8 mouse cellular contexts compared by ENCODE assay signal in the genomic region with DNA sequence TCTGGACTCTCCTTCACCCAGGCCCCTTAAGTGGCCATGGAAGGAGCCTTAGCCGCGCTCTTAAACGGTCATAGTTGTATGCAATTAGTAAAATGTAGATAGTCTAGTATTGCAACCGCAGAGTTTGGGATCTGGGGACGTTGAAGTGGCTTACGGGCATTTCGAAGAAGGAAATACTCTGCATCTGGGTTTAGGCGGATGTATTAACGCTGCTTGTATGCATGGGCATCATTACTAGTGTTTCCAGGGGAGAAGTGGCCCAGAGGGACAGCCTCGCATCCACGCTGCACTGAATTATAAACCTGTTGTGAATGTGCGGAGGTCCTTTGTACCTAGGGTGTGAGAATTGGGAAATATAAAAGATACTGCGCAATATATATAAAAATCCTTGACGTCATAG. TPM values are rescaled to one million over a fixed set of nuclear protein-coding genes. Genes with fewer than 3 reads are reported as not detected.
DNase-seq lines count a peak whose midpoint lies in the region; ATAC-seq lines count a peak whose summit lies in the region.

No protein-coding gene starts in this region.

- H3K9me3 ChIP-seq in erythroblast, embryonic 14.5 days (ENCODE audit: control insufficient read depth, low read length), result no peaks in the 10 kb centered on the region
- no peaks in the 10 kb centered on the region for H3K9me3 ChIP-seq in liver, embryonic 13.5 days (replicated peaks)

- H3K4me2 ChIP-seq in liver, embryonic 13.5 days, result peak overlapping the region; percentile 74

- no peak; the same call in 1 of the 2 replicates for ATAC-seq in erythroblast, adult 5-6 weeks (replicated peaks; ENCODE audit: low FRiP score, poor library complexity, severe bottlenecking)
- ATAC-seq in liver, embryonic 13.5 days (ENCODE audit: low read depth), result 0 out of 2 replicates have a peak, but pooled peaks have one; percentile 11

- H3K36me3 ChIP-seq in erythroblast, embryonic 14.5 days (ENCODE audit: control insufficient read depth), result no peaks in the 10 kb centered on the region
- H3K36me3 ChIP-seq in liver, embryonic 13.5 days, result no peaks in the 10 kb centered on the region

- WGBS in liver, embryonic 13.5 days (ENCODE audit: insufficient replicate concordance), result 15% methylated on average over 14 of the region's 14 CpGs

- peak overlapping the region; percentile 68 for H3K4me3 ChIP-seq in erythroblast, embryonic 14.5 days (replicated peaks)
- peak overlapping the region; percentile 72 for H3K4me3 ChIP-seq in liver, embryonic 13.5 days (replicated peaks)

- DNase-seq in thymus, postnatal 14 days, result peak; percentile 24
- no peak for DNase-seq in thymus, adult 18-20 months
- no peak for DNase-seq in liver, embryonic 13.5 days
- DNase-seq in right cerebral cortex, adult 2 months (ENCODE audit: low spot score in 2 of 2), result no peak
- DNase-seq in right cerebral cortex, postnatal 14 days, result no peak
- no peak for DNase-seq in left cerebral cortex, postnatal 25 days (ENCODE audit: low spot score in 2 of 2)

- H3K4me1 ChIP-seq in erythroblast, embryonic 14.5 days (ENCODE audit: control insufficient read depth), result peaks cover 11% of the 10 kb centered on the region
- peaks cover 10% of the 10 kb centered on the region; the same call in 1 of the 2 replicates for H3K4me1 ChIP-seq in liver, embryonic 13.5 days (replicated peaks)

- peak overlapping the region; percentile 79 for H3K9ac ChIP-seq in liver, embryonic 13.5 days

- no peaks in the 10 kb centered on the region for H3K27me3 ChIP-seq in erythroblast, embryonic 14.5 days (ENCODE audit: control insufficient read depth)
- peaks cover 9% of the 10 kb centered on the region for H3K27me3 ChIP-seq in liver, embryonic 13.5 days

- intact Hi-C loops in left cerebral cortex, postnatal 25 days (cut with DNase I), result loop anchor here (2.0 kb wide), 1 partner anchor 34 kb away; no protein-coding TSS in a partner anchor

- no peak overlapping the region for H3K27ac ChIP-seq in liver, embryonic 13.5 days

RNA-seq across cellular contexts. Expression of a gene that starts 25.9 kb away (rescaled TPM):
- 0.02 and 0.04 TPM in 2 replicates for polyA plus RNA-seq in erythroblast, embryonic 14.5 days (2012)
- not detected in 2 replicates for total RNA-seq in erythroblast, adult 5-6 weeks (2015; ENCODE audit: low replicate concordance)
- total RNA-seq in erythroblast, adult 5-6 weeks (2017; ENCODE audit: low replicate concordance), result not detected in 2 replicates
- polyA plus RNA-seq in liver, embryonic 13.5 days (2015; fragmentation: Nextera tagmentation; extraction: Ambion mirVana), result not detected in 2 replicates
- 1 to 10 TPM; 6.6 to 9.4 TPM for total RNA-seq in left cerebral cortex, postnatal 25 days (2021)

RNA-seq across cellular contexts. Expression of a gene that starts 37.5 kb away (rescaled TPM):
- not detected in 2 replicates for polyA plus RNA-seq in erythroblast, embryonic 14.5 days (2012)
- not detected in 2 replicates for total RNA-seq in erythroblast, adult 5-6 weeks (2015; ENCODE audit: low replicate concordance)
- not detected in 2 replicates for total RNA-seq in erythroblast, adult 5-6 weeks (2017; ENCODE audit: low replicate concordance)
- polyA plus RNA-seq in liver, embryonic 13.5 days (2015; fragmentation: Nextera tagmentation; extraction: Ambion mirVana), result not detected in 2 replicates
- 100 to 1,000 TPM; 441 to 447 TPM for total RNA-seq in left cerebral cortex, postnatal 25 days (2021)

RNA-seq across cellular contexts. Expression of a gene that starts 45.5 kb away (rescaled TPM):
- polyA plus RNA-seq in erythroblast, embryonic 14.5 days (2012), result not detected in 2 replicates
- total RNA-seq in erythroblast, adult 5-6 weeks (2015; ENCODE audit: low replicate concordance), result not detected in 2 replicates
- not detected in 2 replicates for total RNA-seq in erythroblast, adult 5-6 weeks (2017; ENCODE audit: low replicate concordance)
- polyA plus RNA-seq in liver, embryonic 13.5 days (2015; fragmentation: Nextera tagmentation; extraction: Ambion mirVana), result 0.15 and 0.41 TPM in 2 replicates
- 1 to 10 TPM; 2.2 to 3.5 TPM for total RNA-seq in left cerebral cortex, postnatal 25 days (2021)

Comparison
In these comparisons a context has a peak if more than half of its experiments do, and no peak if none do; other contexts are left out.
1. RNA of a gene that starts 25.9 kb away (total RNA-seq): 6.6 to 9.4 TPM in left cerebral cortex, postnatal 25 days; not detected in erythroblast, adult 5-6 weeks; every median in the first group is over 4 times any median in the second.
2. RNA of a gene that starts 37.5 kb away (total RNA-seq): 441 to 447 TPM in left cerebral cortex, postnatal 25 days; not detected in erythroblast, adult 5-6 weeks; every median in the first group is over 100 times any median in the second.